Mouse (Mus musculus) ES-E14 (cell line): Measurements from ENCODE around the gene Zfp536.

Experiments
- CHD2 ChIP-seq: IDR thresholded peaks from 2 replicates; pipeline ENCODE4 v1.6.1; 2014; ENCODE audit warnings: mild to moderate bottlenecking, low read depth, low read length, inconsistent platforms
- ZNF384 ChIP-seq: IDR thresholded peaks from 2 replicates; pipeline ENCODE4 v1.6.1; 2012; ENCODE audit warnings: low read depth, low read length, inconsistent platforms

DNA sequence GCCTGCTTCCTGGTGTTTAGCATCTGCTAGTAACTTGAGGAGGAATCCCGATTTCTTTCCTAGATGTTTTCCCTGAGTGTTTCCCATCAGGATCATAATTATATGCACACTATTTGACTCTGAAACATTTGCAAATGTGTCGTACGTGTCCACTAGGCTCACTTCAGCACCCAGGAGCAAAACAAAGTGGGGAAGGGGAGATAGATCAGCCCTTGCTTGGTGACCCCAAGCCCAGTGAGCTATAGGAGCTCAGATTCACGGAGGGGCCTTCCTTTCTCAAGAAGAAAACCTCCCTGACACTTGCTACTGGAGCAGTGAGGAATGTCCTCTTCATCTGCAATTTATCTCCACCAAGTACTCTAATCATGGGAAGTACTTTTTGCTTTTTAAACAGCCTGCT, 40.7 kb downstream of the Zfp536 start:
- TF ChIP-seq ZNF384, result no peak
- no peak for TF ChIP-seq CHD2
